Mouse (Mus musculus): ENCODE measurements around the gene Ctnnd2.

The Ctnnd2 gene

GRCm38 (mm10) chr15:30757991-30758390 lies 585.6 kb downstream of the Ctnnd2 start:
- no peak for DNase-seq

DNA sequence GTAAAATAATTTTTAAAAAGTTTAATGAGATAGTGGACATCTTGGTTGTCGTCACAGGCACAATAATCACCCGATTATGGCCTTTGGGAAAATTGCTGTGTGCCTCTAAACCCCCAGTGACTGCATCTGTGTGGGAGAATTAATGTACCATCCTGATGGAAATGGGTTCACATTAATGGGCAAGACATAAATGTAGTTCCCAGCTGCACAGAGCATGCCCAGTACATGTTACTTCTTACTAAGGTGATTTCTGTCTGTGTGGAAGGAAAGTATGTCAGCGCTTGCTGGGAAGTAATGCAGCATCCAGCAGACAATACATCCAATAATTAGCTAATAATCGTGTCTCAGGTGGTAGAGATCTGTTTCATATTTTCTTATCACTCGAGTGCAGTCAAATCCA lies 589.8 kb downstream of the Ctnnd2 start:
- DNase-seq = no peak

DNA sequence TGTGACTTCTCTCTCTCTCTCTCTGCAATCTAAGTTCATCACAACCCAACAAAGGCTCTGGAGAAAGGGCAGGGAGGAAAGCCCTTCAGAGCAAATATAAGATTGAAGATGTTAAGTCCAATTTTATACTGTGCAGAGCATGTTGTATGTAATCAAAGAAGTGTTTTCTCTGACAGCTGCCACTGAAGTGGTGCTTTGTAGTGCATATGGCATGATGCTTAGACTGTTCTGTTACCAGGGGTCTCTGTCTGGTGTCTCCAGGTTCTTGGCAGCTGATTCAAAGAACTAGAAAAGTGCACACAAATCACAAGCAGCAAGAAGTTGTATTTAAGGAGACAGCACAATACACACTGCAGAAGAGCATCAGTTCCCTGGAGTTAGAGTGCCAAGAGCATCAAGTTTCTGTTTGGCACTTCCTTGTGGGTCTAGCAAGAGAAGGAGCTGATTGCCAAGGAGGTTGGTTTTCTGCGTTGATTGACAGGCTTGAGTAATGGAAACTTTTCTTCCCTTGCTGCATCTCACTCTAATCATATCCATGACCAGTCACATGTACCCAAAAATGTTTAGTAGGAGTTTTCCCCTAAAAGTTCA lies 590.4 kb downstream of the Ctnnd2 start:
- no peak for DNase-seq

DNA sequence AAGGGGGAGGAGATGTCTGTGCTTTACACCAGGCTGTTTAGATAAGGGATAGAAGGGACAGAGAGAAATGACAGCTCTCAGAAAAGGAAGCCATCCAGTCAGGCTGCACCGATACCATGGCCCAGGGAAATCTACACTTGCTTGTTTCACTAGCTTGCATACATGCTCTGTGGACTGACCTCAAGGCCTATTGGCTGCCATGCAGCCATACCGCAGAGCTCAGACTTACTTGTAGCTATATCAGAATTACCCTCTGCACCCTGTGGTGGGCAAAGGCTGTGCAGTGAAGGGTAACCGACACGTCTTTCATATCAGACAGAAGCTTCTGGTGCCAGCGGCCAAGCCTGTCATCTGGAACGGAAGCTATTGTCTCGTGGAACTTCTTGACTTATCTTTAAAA lies 604.5 kb downstream of the Ctnnd2 start:
- DNase-seq = no peak

GRCm38 (mm10) chr15:30777801-30778200 lies 605.4 kb downstream of the Ctnnd2 start:
- DNase-seq = no peak

GRCm38 (mm10) chr15:30779903-30780302 lies 607.5 kb downstream of the Ctnnd2 start:
- DNase-seq = no peak

- DNase-seq = no peak
Measured at GRCm38 (mm10) chr15:30780977-30781376, 608.6 kb downstream of the Ctnnd2 start.

- no peak for DNase-seq
Measured at GRCm38 (mm10) chr15:30785706-30786320, 613.4 kb downstream of the Ctnnd2 start.

- no peak for DNase-seq
Measured at GRCm38 (mm10) chr15:30793260-30793659, 620.9 kb downstream of the Ctnnd2 start.

DNA sequence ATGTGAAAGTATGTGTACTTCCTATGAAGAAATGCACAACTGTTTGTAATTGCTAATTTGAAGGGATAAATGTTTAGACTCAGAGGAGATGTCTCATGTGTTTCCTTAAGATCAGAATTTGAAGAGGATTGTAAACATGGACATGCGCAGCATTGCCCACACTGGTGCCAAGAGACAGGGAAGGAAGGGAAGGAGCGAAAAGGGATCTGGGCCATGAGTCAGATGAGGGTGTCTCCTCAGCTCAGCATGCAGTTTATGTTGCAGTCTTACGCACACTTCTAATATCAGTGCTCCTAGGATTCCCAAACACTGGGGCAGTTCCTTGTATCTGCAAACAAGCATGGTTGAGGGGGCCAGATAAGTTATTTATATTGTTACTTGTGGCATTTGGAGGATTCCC lies 623.3 kb downstream of the Ctnnd2 start:
- DNase-seq = no peak

- no peak for DNase-seq
Measured at GRCm38 (mm10) chr15:30827424-30828263, 655.3 kb downstream of the Ctnnd2 start.

- DNase-seq = no peak
Measured at GRCm38 (mm10) chr15:30857277-30858176, 685.1 kb downstream of the Ctnnd2 start.

- no peak for DNase-seq
Measured at GRCm38 (mm10) chr15:30867429-30867828, 695.0 kb downstream of the Ctnnd2 start.

GRCm38 (mm10) chr15:30869673-30870512 lies 697.5 kb downstream of the Ctnnd2 start:
- no peak for DNase-seq

DNA sequence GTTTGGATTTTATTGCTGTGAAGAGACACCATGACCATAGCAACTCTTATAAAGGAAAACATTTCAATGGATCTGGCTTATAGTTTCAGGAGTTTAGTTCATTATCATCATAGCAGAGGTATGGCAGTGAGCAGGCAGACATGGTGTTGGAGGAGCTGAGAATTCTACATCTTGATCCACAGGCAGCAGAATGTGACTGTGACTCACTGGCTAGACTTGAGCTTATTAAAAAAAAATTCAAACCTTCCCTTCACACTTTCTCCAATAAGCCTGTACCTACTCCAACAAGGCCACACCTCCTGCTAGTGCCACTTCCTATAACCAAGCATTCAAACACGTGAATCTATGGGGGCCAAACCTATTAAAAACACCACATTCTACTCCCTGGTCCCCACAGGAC lies 703.1 kb downstream of the Ctnnd2 start:
- DNase-seq = no peak

GRCm38 (mm10) chr15:30884692-30885334 lies 712.4 kb downstream of the Ctnnd2 start:
- DNase-seq = no peak

GRCm38 (mm10) chr15:30885410-30885809 lies 713.0 kb downstream of the Ctnnd2 start:
- DNase-seq = peak; percentile 5

GRCm38 (mm10) chr15:30887559-30887958 lies 715.2 kb downstream of the Ctnnd2 start:
- DNase-seq = no peak

GRCm38 (mm10) chr15:30891986-30892385 lies 719.6 kb downstream of the Ctnnd2 start:
- DNase-seq = peak; percentile 3

- DNase-seq = no peak
Measured at GRCm38 (mm10) chr15:30895063-30895462, 722.7 kb downstream of the Ctnnd2 start.

GRCm38 (mm10) chr15:30897342-30897741 lies 724.9 kb downstream of the Ctnnd2 start:
- no peak for DNase-seq
